Mouse (Mus musculus) liver, embryonic 11.5 days (tissue): ENCODE measurements around the gene Syngr4. TPM values are rescaled to one million over a fixed set of nuclear protein-coding genes. Genes with fewer than 3 reads are reported as not detected.
A peak's percentile ranks its signal among the peaks of the same experiment; 100 is the strongest.

Source experiments
- ATAC-seq: fragments of 200-750 bp; cut with Nextera tagmentation; replicated peaks from 2 replicates; pipeline ENCODE4 v1.8.0; 2017; ENCODE audit warnings: moderate number of reproducible peaks, mild to moderate bottlenecking, moderate TSS enrichment, moderate library complexity; ENCODE audit not compliant: low FRiP score
- DNase-seq: peaks from one replicate; pipeline ENCODE4 v3.0.0-alpha.2; 2017; ENCODE audit warnings: low spot score
- H3K27ac ChIP-seq: fragments of 300-500 bp; sonication (generic); 2 replicates; pipeline ENCODE4 v1.5.1; 2014; ENCODE audit warnings: mild to moderate bottlenecking, low read depth, low read length, control low read depth
- H3K27me3 ChIP-seq: fragments of 300-500 bp; sonication (generic); replicated peaks from 2 replicates; pipeline ENCODE4 v1.6.1; 2014; ENCODE audit warnings: low read length, mixed read lengths; ENCODE audit not compliant: control insufficient read depth, insufficient read depth
- H3K36me3 ChIP-seq: fragments of 300-500 bp; sonication (generic); 2 replicates; pipeline ENCODE4 v1.6.1; 2014; ENCODE audit warnings: mild to moderate bottlenecking, low read length, moderate library complexity, mixed read lengths; ENCODE audit not compliant: control insufficient read depth, insufficient read depth
- H3K4me1 ChIP-seq: fragments of 300-500 bp; sonication (generic); replicated peaks from 2 replicates; pipeline ENCODE4 v1.6.1; 2014; ENCODE audit warnings: low read length, mixed read lengths; ENCODE audit not compliant: control insufficient read depth, insufficient read depth
- H3K4me2 ChIP-seq: fragments of 300-500 bp; sonication (generic); 2 replicates; pipeline ENCODE4 v1.6.1; 2014; ENCODE audit warnings: mild to moderate bottlenecking, control low read depth, moderate library complexity
- H3K4me3 ChIP-seq: fragments of 300-500 bp; sonication (generic); 2 replicates; pipeline ENCODE4 v1.5.1; 2014; ENCODE audit warnings: low read depth, low read length, control low read depth
- H3K9ac ChIP-seq: fragments of 300-500 bp; sonication (generic); 2 replicates; pipeline ENCODE4 v1.6.1; 2014; ENCODE audit warnings: low read depth, low read length, control low read depth
- H3K9me3 ChIP-seq: fragments of 300-500 bp; sonication (generic); 2 replicates; pipeline ENCODE4 v1.6.1; 2016; ENCODE audit warnings: low read length, inconsistent platforms, mixed read lengths; ENCODE audit not compliant: control insufficient read depth
- WGBS: fragments of 180-500 bp; shearing (Covaris S2); extraction: QIAGEN DNeasy Blood & Tissue Kit; methylation state at CpG from one replicate; pipeline ENCODE4 v1.1.7; 2014; 5-methylcytosine and 5-hydroxymethylcytosine counted together
- polyA plus RNA-seq: library from polyadenylated mRNA; unstranded; fragments of >200 nt; fragmentation: Nextera tagmentation; extraction: Ambion mirVana; gene quantifications from 2 replicates; pipeline ENCODE4 v1.2.1, GENCODE M21; 2014

Gene Syngr4
- polyA plus RNA-seq, 1 experiment from 2014 or later = 1.0 TPM

DNA sequence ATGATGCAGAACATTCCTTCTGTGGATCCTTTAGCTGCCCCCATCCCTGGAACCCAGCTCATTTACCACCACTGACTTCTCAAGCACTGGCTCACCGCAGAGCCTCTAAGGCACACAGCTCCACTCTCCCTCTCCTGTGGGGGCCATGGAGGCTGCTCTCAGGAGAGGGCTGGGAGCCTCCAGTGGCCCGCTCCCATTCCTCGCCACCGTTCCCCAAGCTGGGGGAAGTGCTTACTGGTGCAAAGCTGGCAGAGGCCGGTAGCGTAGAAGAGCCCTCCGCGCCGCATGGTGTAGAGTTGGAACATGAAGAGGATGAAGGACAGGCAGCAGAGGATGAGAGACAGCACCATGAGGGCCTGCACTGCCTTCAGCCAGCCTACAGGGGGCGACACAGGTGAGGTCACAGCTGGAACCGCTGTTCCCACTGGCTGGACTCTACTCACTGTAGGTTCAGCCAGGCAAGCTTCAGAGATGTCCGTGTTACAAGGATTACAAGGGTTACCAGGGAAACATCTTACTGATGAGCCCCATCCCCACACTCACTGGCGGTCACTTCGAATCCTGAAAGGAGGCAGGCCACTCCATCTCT lies 22.7 kb upstream of the Syngr4 start:
- H3K27me3 ChIP-seq = no peaks in the 10 kb centered on the region
- peaks cover 3% of the 10 kb centered on the region; the same call in 1 of the 2 replicates for H3K36me3 ChIP-seq
- H3K27ac ChIP-seq = no peak overlapping the region
- H3K9me3 ChIP-seq = no peaks in the 10 kb centered on the region
- 76% methylated on average over 14 of the region's 14 CpGs for WGBS
- peaks cover 53% of the 10 kb centered on the region for H3K4me1 ChIP-seq
- ATAC-seq (no peak), DNase-seq (no peak)
- 0 out of 2 replicates have a peak overlapping the region, but pooled peaks have one; percentile 8 for H3K9ac ChIP-seq
- H3K4me2 ChIP-seq = peak overlapping the region; percentile 83
- H3K4me3 ChIP-seq = no peak overlapping the region

DNA sequence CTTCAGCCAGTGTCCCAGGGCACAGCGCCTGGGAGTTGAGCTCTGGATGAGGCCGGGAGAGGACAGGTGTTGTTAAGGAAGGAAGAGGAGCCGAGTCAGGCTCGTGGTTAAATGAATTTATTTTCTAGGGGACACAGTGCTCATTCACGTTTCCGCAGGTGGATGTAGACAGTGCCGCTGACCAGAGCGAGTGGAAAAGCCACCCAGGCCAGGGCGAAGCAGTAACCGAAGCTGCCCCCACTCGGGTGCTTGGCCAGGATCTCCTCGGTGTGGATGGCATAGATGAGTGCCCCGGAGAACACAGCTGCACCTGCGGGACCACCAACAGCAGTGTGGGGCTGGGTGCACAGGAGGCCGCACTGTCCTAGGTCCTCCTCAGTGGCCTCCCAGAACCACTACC lies 21.4 kb upstream of the Syngr4 start:
- Histone ChIP-seq H3K27me3 (no peaks in the 10 kb centered on the region), H3K4me2 (no peak overlapping the region; the same call in 1 of the 2 replicates), H3K9ac (no peak overlapping the region), H3K36me3 (peaks cover 3% of the 10 kb centered on the region; the same call in 1 of the 2 replicates), H3K4me3 (no peak overlapping the region), H3K9me3 (no peaks in the 10 kb centered on the region), H3K4me1 (peaks cover 51% of the 10 kb centered on the region), H3K27ac (peak overlapping the region; percentile 71)
- DNase-seq (no peak), ATAC-seq (no peak)
- WGBS = 84% methylated on average over 15 of the region's 15 CpGs

DNA sequence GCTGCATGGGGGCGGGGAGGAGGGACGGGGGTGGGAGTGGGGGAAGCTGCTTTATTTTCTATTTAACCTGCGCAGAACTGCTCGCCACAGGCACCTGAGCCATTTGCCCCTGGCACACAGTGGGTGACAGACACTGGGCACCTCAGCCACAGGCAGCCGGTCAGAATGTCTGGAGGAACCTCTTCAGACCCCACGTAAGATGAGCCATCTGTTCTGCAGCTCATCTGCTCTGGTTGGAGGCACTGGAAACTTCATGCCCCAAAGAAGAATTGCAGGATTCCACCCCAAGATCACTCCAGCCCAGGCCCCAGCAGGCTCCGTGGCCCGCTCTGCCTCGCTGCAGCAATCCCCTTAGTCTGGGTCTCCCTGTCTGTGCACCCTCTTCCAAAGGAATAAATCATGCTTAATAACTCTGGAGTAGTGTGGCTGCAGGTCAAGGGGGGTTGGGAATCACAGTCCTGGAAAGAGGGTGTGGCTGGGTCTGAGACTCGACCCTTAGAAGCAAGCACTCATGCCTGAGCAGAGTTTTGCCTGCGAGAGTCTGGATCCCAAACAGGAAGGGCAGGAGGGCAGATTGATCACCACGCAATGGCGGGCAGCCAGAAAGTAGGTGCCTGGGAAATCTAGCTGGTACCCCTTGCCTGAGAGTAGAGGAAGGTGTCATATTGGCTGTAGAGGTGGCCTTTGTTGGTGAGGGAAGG lies 20.6 kb upstream of the Syngr4 start:
- 44% methylated on average over 13 of the region's 13 CpGs for WGBS
- H3K27ac ChIP-seq = peak overlapping the region; percentile 71
- no peaks in the 10 kb centered on the region for H3K9me3 ChIP-seq
- peaks cover 3% of the 10 kb centered on the region; the same call in 1 of the 2 replicates for H3K36me3 ChIP-seq
- peaks cover 45% of the 10 kb centered on the region for H3K4me1 ChIP-seq
- peak overlapping the region; percentile 3; the same call in 1 of the 2 replicates for H3K9ac ChIP-seq
- ATAC-seq (no peak), DNase-seq (no peak)
- no peak overlapping the region for H3K4me3 ChIP-seq
- H3K27me3 ChIP-seq = no peaks in the 10 kb centered on the region
- H3K4me2 ChIP-seq = peak overlapping the region; percentile 55

DNA sequence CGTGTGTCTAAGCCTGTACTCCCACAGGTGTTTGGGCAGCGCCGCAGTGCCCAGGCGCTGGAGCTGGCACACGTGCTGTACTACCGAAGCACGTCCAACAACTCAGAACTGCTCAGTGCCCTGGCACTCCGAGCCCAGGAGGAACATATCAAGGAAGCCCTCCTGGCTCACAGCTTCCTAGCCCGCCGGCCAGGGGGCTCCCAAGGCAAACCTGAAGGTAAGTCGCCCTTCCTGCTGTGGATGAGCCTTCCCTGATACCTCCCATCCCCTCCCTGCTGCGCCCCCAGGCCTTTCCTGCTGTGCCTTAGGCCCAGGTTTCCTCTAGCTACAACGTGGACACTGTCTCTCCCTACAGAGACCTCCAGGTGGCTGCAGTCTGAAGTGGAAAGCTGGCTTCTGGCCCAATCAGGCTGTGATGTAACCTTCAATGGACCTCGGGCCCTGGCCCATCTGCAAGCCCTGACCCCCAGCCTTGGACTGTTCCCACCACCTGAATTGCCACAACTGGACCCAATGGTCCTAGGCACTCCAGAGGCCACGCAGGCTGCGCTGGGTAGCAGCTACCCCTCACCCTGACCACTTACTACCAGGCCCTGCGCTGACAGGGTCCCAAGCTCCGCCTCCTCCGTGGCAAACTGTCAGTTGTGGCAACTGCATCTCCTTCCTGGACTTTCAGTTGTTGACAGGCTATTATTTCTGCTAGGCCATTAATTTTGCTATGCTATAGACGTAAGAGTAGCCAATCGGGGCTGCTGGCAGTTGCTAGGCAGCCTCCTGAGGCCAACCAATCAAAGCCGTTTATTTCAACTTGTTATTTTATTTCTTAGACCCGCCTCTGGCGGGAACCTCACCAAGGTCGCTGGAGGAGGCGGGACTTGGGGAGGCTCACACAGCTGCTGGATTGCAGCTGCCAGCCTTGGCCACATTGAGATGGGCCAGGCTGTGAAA lies 19.8 kb upstream of the Syngr4 start:
- Histone ChIP-seq H3K4me2 (peak overlapping the region; percentile 55), H3K27me3 (no peaks in the 10 kb centered on the region), H3K36me3 (peaks cover 3% of the 10 kb centered on the region; the same call in 1 of the 2 replicates), H3K9me3 (no peaks in the 10 kb centered on the region), H3K4me3 (peak overlapping the region; percentile 22), H3K4me1 (peaks cover 37% of the 10 kb centered on the region), H3K27ac (peak overlapping the region; percentile 71), H3K9ac (peak overlapping the region; percentile 3; the same call in 1 of the 2 replicates)
- WGBS = 44% methylated on average over 26 of the region's 26 CpGs
- ATAC-seq (peak; percentile 48; the same call in 1 of the 2 replicates), DNase-seq (peak; percentile 60)

DNA sequence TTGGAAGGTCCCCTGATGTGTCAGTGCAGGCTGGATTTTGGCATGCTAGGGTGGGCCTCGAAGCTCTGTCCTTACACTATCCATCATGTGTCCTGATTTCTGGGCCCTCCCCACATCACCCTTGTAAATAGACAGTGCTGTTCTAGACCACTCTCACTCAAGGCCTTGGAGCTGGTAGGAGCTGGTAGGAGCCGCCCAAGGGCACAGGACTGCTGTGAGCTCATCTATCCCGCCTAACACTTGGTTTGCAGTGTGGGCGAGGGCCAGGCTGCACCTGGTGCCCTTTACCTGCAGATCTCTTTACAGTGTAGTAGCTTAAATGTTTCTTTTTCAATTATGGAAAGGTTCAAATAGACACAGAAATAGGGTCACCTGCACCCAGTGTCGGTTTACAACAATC lies 18.5 kb upstream of the Syngr4 start:
- ATAC-seq = no peak

DNA sequence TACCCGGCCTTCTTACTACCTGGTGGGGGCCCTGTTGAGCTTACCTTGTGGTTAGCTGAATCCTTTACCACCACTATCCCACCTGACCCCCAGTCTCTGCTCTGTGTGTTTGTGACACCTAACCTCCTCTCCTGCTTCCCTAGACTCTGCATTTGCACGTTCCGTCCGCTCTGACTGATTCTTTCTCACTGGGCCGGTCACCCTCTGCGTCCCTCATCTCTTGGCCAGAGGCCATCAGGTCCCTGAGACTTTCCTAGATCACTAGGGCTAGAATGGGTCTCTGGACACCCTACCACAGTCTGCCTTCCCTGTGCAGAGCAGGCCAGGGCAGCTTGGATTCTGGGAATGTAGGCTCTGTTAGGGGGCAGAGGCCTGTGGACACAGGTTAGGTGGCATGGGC lies 17.6 kb upstream of the Syngr4 start:
- no peak overlapping the region for H3K4me3 ChIP-seq
- H3K9ac ChIP-seq = no peak overlapping the region
- H3K27me3 ChIP-seq = no peaks in the 10 kb centered on the region
- H3K27ac ChIP-seq = 0 out of 2 replicates have a peak overlapping the region, but pooled peaks have one; percentile 13
- no peak for ATAC-seq
- DNase-seq = no peak
- WGBS = 90% methylated on average over 6 of the region's 6 CpGs
- no peak overlapping the region for H3K4me2 ChIP-seq
- peaks cover 24% of the 10 kb centered on the region for H3K4me1 ChIP-seq
- H3K9me3 ChIP-seq = no peaks in the 10 kb centered on the region; the same call in 1 of the 2 replicates
- peaks cover 12% of the 10 kb centered on the region; the same call in 1 of the 2 replicates for H3K36me3 ChIP-seq

More for the DNA sequence above, 18.5 kb upstream of the Syngr4 start:
- Histone ChIP-seq H3K9ac (no peak overlapping the region), H3K9me3 (no peaks in the 10 kb centered on the region), H3K27me3 (no peaks in the 10 kb centered on the region), H3K4me3 (no peak overlapping the region), H3K27ac (no peak overlapping the region), H3K4me2 (no peak overlapping the region), H3K4me1 (peaks cover 28% of the 10 kb centered on the region), H3K36me3 (peaks cover 4% of the 10 kb centered on the region; the same call in 1 of the 2 replicates)
- 81% methylated on average over 5 of the region's 5 CpGs for WGBS
- DNase-seq = no peak

DNA sequence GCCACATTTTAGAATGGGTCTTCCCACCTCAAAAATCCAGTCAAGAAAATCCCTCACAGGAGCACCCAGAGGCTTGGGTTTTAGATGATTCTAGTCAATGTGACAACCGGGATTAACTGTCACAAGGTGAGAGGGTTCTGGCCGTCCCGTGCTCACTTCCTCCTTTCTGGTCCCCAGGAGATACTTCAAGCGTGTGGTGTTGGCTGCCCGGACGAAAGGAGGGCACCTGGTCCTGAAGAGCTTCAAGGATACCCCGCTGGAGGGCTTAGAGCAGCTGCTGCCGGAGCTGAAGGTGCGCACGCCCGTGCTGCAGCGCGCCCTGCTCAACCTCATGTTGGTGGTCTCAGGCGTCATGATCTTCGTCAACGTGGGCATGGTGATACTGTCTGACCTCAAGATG lies 12.6 kb upstream of the Syngr4 start:
- no peak for ATAC-seq
- 89% methylated on average over 16 of the region's 16 CpGs for WGBS
- Histone ChIP-seq H3K4me2 (no peak overlapping the region), H3K27ac (no peak overlapping the region), H3K36me3 (peaks cover 11% of the 10 kb centered on the region; the same call in 1 of the 2 replicates), H3K9me3 (no peaks in the 10 kb centered on the region; the same call in 1 of the 2 replicates), H3K4me3 (no peak overlapping the region), H3K4me1 (no peaks in the 10 kb centered on the region), H3K27me3 (no peaks in the 10 kb centered on the region), H3K9ac (no peak overlapping the region)
- no peak for DNase-seq

DNA sequence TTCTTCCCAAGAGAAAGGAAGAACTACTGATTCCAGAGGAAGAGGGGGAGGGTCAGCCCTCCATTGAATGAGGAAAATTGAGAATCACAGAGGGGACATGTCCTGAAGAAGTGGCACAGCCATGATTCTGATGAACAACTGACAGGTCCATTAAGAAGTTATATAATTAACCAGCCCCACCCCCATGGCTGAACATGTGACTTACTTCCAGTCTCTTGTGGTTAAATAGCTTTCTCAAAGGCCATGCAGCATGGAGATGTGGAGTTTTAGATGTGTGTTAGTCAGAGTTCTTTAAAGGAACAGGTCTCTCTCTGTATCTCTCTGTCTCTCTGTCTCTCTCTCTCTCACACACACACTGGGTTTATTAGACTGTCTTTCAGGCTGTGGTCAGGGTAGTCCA lies 11.9 kb upstream of the Syngr4 start:
- no peaks in the 10 kb centered on the region; the same call in 1 of the 2 replicates for H3K9me3 ChIP-seq
- H3K36me3 ChIP-seq = peaks cover 11% of the 10 kb centered on the region; the same call in 1 of the 2 replicates
- no peak for ATAC-seq
- no peaks in the 10 kb centered on the region for H3K4me1 ChIP-seq
- H3K27ac ChIP-seq = no peak overlapping the region
- H3K4me3 ChIP-seq = no peak overlapping the region
- no peak for DNase-seq
- H3K9ac ChIP-seq = no peak overlapping the region
- H3K4me2 ChIP-seq = no peak overlapping the region
- H3K27me3 ChIP-seq = no peaks in the 10 kb centered on the region
